Mouse (Mus musculus) hindlimb bud, embryonic 11.5 days (tissue): ENCODE data around the gene Syn3.

Experiments used
- DNase-seq: peaks from one replicate; pipeline ENCODE4 v3.0.0-alpha.2; 2012; ENCODE audit warnings: low read depth, low spot score; ENCODE audit errors: extremely low spot score

The Syn3 gene

DNA sequence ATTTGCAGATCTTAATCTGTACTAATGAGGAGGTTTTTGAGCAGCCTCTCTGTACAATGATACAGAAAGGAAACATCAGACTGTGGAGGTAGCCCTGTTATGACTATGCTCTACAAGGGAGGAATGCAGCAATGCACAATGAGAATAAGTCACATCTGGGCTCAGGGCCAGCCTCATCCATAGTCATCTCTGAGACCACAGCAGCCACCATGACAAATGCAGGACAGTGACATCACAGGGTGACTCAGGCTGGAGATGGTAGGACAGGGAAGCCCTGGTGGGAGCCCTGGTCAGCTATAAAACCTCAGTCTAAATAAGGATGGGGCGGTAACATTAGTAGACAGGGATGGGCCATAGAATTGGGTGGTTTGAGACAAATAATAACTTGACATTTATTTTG lies 327.4 kb downstream of the Syn3 start:
- DNase-seq, result no peak

DNA sequence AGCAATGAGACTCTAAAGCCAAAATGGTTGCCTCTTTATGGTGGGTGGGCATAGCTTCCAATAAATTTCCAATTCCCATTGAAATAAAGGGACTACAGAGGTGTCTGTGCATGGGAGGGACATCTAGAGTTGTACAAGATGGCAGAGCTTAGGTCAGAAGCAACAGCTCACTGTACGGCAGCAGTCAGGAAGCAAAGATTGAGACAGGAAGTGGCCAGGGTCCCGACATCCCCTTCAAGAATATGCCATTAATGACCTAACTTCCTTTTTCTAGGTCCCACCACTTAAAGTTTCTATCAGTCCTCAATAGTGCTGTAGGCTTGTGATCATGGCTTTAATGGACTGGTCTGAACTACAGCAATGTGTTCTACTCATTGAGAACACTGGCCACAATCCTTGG lies 330.6 kb downstream of the Syn3 start:
- no peak for DNase-seq

DNA sequence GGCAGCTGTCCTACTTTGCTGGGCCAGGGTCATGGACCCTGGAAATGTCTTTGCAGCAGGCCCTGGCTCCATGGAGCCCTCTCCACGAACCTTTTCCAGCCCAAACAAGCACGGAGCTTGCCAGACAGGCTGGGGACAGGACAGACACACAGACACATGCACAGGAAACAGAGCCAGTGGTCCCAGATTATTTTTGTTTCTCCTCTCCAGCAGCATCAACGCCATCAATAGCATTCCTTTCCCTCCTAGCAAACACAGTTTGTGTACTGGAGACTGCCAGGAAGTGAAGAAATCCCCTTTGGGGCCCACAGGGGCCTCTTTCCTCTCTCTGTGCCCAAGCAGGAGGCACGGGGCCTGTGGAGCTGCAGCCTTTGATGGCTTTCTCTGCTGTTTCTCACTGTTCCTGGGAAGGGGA lies 331.8 kb downstream of the Syn3 start:
- no peak for DNase-seq

DNA sequence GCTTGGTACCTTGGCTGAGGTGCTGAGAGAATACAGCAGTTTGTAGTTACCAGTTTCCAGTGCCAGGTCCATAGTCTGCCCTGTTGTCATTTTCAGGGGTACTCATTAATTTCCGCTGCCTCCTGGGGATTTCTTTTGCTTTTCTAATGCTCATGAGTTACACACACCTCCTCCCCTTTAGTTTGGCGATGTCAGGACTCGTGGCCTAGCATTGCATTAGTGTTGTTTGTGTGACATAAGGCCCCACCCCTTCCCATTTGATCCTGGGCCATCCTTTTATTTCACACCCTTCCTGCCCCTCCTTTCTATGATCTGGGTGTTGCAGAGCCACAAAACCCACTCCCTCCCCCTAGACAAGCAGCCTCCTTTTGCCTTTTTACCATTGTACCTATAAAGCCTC lies 334.6 kb downstream of the Syn3 start:
- DNase-seq, result no peak

DNA sequence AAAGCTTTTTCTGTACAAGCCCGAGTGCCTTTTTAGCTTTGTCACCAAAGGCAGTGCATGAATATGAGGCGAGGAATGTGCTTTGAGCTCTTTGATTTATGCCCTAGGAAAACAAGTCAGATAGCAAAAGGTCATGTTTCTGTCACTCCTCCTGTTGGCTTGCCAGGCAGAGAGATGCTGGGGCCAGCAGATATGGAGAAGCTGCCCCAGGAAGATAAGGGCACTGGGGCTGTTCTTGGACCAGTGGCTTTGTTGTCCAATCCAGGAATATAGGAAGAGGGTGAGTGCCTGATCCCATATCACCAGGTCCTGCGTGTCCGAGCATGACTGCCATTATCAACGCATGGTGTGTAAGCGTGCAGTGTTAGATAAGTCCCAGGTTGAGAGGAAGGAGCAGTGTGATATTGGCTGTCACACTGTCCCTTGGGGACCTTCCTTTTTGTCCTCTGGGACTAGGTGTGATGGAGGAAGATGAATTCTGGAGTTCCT lies 336.9 kb downstream of the Syn3 start:
- no peak for DNase-seq

DNA sequence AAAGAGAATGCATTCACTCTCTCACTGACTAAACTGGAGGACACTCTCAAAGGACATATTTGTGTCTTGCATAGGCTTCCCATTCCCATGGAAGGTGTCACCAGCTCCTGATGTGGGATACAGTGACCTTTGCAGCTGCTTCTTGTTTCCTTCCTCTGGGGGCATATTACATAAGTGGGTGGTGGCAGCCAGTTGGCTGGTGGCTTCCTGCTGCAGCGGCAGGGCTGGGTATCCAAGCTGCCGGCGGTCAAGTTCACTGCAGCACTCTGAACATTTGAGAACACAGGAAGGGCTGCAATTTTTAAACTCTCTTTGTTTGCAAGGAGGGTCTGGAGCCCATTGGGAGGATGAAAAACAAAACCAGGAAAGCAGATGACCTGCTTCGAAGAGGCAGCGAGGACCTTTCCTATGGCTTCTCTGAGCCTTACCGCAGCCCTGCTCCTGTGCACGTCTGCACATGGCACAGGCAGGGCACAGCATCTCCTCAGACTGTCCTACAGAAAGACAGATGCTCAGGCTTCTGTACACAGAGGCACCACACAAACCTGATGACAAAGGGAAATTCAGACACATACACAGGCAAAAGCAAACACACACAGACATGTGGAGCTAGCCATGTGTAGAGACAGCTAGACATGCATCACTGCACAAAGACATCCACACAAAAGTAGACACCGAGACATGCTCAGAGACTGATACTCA lies 340.3 kb downstream of the Syn3 start:
- DNase-seq, result no peak

DNA sequence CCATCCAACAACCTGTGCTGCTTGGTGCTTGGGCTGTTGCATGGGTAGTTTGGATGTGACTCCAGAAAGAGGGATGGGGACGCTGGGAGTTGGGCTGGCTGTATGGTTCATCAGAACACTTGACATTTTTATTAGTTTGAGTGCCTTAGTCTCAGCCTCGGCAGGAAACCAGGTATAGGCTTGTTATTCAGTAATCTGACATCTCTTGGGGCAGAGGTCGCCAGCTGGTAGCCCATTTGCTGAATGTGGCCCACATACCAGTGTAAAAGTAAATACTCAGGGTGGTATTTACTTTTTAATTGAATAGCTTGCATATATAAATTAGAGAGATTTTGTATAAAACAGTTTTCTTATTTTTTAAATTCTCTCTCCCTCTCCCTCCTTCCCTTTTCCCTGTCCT lies 343.4 kb downstream of the Syn3 start:
- no peak for DNase-seq

DNA sequence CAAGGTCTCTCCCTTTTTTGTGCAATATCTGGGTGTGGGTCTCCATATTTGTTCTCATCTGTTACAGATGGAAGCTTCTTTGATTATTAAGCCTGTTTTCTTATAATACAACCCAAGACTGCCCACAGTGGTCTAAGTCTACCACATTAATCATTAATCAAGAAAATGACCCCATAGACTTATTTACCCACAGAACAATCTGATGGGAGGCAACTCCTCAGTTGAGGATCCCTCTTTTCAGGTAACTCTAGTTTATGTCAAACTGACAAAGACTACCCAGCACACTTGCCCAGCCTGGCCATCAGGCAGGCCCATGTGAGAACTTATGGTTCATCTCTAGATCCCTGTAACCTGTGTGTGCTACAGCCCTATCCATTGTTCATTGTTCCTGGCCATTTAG lies 345.5 kb downstream of the Syn3 start:
- no peak for DNase-seq

DNA sequence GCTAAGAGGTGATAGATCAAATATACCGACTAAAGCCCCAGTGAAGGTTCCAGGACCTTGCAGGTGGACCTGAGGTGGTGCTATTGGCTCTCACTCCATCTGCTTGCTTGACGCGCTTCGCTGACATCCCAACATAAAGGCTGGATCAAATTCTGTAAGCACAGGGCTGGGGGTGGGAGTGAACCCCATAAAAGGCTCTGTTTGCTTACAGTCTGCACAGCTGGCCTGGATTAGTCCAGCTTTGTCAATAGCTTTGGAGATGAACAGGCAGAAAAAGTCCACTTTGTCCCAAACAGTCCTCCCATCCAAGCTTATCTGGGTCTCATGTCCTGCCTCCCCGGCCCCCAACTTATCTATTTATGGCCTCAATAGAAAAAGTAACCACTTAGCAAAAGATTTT lies 347.3 kb downstream of the Syn3 start:
- no peak for DNase-seq

DNA sequence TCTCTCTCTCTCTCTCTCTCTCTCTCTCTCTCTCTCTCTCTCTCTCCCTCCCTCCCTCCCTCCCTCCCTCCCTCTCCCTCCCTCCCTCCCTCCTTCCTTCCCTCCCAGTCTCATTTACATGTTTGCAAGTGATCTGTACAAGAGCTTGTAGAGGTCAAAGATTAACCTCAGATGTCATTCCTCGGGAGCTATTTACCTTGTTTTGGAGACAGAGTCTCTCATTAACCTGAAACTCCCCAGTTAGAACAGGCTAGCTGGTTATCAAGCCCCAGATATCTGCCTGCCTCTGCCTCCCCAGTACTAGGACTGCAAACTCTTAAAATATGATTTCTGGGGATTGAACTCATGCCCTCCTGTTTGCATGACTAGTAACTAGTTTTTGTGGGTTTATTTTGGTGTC lies 348.6 kb downstream of the Syn3 start:
- DNase-seq, result no peak

DNA sequence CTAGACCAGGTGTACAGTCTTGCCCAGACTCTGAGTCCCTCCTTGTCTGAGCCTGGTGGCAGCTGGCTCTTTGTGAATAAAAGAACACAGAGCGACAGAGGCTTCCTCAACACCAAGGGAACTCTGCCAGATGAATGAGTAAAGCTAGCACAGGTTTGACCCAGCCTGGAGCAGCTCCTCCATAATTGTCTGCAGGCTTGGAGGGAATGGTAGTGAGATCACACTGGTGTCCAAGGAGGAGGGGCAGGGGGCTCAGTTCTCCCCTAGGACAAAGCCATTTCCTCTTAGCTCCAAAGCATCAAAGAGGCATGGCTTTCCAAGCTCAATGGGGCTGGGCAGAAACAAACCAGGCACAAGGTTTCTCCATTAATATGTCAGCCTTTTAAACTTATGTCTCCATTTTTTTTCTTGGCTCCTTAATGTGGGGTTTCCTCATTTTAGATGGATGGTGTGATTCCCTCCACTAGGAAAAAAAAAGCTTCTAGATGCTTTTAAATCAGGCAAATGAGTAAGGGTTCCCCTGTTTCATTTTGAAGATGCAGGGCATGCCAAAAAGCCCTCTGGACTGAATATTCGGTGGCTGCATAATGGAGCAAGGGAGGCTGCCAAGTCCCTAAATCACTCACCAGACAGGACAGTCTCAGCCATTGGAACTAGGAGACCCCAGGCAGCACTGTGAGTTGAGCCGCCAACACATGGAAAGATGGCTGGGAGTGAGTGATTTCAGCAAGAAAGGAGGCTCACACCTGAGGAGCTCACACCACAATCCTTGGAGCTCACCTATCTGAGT lies 349.5 kb downstream of the Syn3 start:
- DNase-seq, result no peak

DNA sequence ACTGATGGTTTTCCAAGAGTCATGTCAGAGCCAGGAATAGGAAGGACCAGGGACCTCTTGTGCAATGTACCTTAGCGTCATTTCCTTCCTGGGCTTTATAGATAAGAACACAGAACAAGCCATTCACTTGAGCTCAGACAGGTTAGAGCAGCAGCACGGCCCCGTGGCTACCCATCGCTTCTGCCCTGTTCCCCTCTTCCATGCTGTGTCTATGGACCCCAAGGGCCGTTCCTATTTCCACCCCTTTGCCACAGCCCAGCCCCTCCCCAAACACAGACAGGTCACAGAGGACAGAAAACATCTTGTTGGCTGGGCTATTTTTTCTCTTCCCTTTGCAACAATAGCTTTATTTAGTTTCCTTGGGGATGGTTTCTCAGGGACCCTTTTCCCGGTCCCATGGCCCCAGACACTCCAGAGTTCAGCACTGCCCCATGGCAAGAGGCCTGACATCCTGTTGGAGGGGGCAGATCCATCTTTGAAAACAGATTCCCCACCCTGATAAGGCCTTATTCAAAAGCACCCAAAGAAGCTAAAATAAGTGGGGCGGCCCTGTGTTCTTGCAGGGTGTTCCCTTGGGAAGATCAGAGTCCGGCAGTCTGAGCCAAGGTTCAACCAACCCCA lies 359.5 kb downstream of the Syn3 start:
- no peak for DNase-seq

DNA sequence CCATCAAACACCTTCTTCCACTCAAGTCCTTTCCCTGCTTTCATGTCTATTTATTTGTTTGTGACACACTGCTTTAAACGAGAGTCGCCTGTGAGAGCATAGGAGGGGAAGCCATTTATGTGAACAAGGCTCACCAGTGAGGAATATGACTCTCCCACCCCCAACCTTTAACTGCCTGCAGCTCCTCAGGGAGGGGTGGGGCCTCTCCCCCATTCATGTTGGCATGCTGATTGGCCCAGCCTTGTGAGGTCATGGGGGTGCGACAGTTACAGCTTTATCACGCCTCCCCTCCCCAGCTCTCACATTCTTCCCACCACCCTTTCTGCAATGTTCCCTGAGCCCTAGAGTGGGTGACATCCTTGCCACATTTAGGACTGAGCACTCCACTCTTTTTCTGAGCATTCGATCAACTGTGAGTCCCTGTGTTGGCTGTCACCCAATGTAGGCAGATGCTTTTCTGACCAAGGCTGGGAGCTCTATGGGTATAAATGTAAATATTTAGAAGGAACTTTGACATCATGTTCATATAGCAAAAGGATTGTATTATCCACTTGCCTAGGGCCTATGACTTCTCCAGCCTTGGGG lies 361.0 kb downstream of the Syn3 start:
- DNase-seq, result no peak

DNA sequence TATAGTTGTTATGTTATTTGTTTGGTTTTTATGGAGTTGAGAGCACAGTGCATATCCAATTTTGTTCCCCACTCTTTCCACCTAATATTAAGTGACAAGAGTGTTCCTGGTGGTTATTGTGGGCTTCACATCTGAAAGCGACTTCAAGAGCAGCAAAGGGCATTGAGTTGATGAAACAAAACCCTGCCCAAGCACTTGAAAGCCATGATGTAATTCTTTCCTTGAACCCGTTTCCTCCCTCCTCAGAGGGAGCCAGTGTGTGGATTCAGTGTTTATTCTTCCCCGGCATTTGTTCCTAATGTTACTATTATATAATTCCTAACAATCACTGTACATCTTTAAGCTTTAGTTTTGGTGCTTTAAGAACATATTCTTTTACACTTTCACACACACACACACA lies 361.6 kb downstream of the Syn3 start:
- no peak for DNase-seq

DNA sequence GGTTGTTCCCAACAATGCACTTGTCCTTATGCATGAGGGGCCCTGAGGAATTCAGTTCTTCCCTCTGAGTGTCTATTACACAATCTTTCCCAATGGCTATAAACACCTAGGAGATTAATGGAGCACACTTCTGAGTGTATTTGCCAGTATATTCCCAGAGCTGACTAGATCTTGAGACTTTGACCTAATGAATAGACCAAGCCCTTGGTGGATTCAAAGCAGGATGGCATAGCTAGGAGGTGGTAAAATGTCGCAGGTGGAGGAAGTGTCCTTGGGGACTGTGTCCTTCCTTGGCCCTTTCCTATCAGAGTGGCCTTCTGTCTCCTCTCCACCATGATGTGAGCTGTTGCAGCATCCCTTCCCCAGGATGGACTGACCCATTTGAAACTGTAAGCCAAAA lies 362.4 kb downstream of the Syn3 start:
- DNase-seq, result no peak

DNA sequence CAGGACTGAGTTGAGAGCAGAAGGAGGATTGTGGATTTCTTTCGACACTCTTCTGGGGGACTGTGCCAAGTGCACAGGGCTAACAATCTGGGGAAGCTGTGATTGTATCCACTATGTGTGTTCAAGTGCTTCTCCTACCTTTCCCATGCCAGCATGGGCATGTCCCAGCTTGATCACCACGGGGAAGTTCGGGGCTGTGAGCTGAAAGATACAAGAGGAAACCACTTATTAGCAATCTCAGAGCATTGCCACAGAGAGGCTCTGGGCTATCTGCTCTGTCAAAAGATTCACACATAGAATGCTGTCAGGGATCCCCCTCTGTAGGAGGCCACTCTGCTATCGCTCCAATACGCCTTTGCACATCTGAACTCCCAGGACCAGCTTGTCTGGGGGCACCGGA lies 363.8 kb downstream of the Syn3 start:
- DNase-seq, result no peak

DNA sequence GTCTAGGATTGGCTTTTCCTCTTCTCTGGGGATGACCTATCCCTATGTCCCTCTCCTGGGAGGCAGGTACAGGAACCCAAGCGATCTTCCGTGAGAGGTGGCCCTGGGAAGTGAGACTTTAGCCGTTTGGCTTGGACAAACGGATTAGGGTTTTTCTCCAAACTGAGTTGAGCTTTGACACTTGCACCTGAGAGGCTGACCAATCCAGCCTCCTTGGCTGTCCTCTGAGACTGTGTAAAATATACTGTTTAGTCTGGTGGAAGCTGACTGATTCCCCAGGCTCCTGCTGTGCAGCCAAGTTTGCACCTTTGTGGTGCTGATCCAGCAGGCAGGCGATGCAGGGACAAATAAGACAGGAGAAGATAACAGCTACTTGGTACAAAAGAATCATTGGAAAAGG lies 364.4 kb downstream of the Syn3 start:
- DNase-seq, result no peak

DNA sequence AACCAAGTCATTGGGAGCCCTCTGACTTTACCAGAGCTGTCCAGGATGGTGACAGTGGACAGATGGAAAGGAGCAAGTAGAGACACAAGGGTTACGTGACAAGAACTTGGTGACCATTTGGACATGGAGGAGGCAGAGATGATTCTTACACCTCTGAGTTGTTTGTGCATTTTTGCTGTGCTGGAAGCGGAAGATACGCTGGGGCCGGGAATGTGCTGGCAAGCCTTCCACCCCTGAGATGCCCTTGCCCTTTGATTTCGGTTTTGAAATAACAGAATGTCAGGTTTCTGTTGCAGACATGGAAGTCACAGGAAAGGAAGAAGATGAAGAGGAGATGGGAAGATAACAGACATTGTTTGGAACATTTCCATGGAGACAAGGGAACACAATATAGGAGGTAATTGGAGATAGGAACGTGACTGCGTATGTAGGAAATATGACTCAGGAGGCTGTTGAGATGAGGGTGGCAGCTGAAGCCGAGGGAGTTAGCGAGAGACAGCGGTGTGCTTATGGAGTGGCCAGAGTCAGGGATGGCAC lies 366.2 kb downstream of the Syn3 start:
- DNase-seq, result no peak

DNA sequence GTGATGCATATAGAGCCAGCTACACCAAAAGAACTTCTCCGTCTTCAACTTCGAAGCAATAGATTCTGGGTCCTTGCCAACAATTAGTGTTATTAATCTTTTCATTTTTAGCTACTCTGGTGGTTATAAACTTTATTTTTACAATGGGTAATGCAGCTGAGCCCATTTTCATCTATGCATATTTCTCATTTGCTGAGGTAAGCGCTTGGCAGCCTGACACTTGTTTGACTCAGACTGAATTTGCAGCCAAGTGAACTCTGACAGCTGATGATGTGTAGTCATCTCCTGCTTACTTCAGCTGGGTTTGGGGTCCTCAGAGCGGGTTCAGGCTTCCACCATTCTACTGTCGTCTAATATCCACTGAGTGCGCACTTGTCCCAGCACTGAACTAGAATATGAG lies 369.6 kb downstream of the Syn3 start:
- no peak for DNase-seq

DNA sequence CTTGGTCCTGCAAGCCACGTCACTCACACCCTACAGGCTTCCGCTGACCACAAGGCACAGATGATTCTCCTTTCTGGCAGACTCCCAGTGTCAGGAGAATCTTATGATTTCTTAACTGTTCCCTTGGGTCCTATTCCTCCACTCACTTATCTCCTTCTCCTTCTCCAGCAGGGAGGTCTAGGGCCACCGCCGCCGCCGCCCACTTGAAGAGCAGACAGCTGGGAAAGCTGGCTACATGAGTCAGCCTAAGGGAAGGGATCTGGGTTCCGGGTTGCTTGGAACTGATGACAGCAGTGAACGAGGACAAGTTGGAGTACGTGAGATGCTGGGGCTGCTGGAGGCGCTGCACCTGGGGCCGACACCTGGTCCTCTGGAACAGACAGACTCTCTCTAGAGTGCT lies 372.2 kb downstream of the Syn3 start:
- DNase-seq, result no peak

DNA sequence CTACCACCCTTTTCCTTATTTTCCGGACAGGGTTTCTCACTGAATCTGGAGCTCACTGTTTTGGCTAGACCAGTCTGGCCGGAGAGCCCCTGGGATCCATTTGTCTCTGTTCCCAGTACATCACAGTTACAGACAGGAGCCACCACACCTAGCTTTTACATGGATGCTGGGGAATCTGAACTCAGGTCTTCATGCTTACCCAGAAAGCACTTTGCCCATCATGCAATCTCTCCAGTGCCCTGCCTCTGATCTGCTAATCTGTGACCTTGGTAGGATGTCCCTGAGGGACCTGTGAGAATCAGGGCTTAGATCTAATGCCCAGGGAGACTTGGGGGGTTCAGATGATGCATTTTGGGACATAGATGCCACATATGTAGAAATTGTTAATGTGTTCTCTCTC lies 373.3 kb downstream of the Syn3 start:
- no peak for DNase-seq

DNA sequence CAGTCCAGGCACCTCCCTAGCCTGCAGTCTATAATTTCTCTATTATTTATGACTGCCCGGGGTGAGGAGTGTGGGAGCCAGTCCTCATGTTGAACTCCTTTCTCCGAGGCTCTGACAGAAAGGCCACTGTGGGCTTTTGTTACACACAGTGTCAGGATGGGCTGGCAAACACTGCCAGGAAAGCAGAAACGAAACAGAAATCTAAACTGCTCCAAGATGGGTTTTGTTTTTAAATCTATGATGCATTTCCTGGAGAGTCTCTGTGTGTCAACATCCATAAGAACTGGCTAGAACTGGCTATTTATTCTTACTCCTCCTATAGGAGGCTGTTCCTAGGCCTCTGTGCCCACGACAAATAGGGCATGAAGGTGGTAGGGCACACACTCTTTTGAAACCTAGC lies 374.6 kb downstream of the Syn3 start:
- no peak for DNase-seq
